Mouse (Mus musculus) left cerebral cortex, adult 18-20 months (tissue): ENCODE data around the gene Rab37. TPM values are rescaled to one million over a fixed set of nuclear protein-coding genes. Genes with fewer than 3 reads are reported as not detected.

ENCODE experiments used
- DNase-seq, 2 experiments: peaks; one replicate each; pipeline ENCODE4 v3.0.0; 2021 to 2022; ENCODE audit warnings: low spot score in 2 of 2, mixed read lengths in 1 of 2
- total RNA-seq, 2 experiments: library from RNA; stranded (reverse); gene quantifications; 2 replicates each; pipeline ENCODE4 v1.2.3; 2021

The Rab37 gene
- total RNA-seq, 2 experiments from 2014 or later = 3.3 to 3.8 TPM

DNA sequence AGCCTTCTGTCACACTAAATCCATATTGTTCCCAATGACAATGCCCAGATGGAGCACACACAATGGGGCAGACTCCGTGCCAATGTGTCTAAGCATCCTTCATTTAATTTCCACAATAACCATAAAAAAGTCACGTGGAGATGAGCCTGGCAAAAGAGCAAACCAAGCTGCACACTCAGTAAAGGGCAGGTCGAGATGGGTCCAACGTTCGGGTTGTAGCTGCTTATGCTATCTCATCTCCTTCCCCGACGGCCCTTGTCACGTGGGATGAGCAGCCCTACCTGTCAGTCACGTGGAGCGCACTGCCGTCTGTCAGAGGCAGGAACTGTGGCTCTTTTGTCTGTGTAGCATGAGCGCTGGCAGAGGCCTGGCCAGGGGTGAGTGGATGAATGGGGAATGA, 6.6 kb upstream of the Rab37 start:
- no peak for DNase-seq

DNA sequence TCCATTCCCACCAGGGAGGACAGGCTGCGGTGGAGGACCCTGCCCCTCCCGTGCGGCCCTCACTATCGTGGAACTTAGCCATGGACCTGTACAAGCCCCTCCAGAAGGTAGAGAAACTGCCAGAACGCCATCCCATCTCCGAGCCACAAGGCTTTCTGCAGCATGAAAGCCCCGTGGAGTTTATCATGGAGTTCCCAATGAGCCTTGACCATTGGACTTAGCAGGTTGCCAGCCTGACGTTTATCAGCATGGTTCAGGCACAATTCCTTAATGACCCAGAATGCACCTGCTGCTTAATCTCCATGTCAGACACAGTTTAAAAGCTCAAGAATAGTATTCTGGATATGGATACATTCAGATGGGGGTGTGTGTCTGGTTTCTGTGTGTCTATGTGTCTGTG, 6.2 kb upstream of the Rab37 start:
- DNase-seq = no peak

DNA sequence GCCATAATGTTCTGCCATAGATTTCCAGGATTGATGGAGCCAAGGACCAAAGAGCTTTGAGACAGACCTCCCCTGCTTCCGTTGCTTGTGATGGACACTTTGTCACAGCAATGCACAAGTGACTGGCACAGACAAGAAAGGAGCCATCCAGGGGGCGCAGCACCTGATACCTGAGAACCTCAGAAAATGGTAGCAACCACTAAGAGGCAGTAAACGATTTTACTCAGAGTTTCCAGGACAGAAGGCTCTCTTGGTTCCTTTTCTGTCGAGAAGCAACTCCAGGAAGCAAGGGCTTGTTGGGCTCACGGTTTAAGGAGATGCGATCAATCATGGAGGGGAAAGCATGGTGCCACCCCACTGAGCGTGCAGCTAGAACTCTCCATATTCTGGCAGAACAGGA, 5.0 kb upstream of the Rab37 start:
- DNase-seq = no peak

DNA sequence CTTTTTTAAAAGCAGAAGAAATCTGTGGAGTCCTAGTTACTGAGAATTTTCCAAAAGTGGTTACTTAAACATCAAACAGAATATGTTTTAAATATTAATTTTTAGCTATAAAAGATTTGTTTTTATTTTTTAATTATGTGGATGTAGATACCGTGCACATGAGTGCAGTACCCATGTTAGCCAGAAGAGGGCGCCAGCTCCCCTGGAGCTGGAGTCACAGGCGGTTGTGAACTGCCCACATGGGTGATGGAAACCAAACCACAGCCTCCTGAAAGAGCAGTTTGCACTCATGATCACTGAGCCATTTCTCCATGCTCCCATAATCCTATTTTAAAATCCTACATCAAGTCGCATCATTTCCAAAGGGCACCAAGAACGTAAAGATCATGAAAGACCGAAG, 1.4 kb upstream of the Rab37 start:
- no peak for DNase-seq

DNA sequence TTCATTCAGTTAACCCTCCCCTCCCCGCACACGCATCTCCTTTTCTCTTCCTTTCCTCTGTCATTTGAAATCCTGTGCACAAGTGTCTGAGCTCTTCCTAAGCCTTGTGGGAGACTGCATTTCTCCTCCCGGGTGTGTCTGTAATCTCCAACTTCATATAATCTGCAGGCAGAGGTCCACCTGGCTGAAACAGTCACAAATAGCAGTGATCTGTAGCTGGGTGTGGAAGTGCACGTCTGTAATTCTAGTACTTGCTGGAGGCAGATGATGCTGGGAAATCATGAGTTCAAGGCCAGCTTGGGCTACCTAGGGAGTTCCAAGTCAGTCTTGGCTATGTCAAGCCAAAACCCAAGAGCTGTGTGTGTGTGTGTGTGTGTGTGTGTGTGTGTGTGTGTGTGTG, 909 bp downstream of the Rab37 start:
- DNase-seq = no peak

DNA sequence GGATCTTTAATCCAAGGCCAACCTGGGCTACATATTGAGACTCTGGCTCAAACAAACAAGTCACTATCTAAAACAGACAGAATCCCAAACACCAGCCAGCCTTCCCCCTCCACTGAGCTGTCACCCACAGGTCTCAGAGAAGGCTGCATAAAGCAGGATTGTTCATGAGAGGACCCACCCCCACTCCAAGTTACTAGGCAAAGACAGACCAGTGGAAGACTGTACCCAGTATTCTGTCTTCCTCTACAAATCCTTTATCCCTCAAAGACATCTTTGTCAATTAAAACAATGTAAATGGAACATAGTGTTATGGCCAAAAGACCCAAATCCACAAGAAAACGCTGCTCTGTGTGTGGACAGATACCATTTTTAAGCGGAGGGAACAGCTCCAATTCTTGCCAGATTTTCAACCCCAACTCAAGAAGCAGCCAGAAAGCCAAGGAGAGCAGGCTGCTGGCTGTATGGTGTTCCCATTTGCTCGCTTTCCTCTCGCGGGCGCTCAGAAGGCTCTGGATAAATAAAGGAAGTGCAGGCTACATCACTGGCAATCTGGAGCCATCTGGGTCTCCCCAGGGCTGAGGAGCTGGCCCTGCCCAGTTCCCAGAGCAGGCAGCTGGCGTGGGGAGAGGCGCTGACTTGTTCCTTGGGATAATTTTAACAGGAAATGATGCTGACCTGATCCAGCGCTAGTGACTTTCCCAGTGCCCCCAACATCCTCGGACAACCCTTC, 7.1 kb downstream of the Rab37 start:
- DNase-seq = peak in 1 of 2 experiments; percentile 5

DNA sequence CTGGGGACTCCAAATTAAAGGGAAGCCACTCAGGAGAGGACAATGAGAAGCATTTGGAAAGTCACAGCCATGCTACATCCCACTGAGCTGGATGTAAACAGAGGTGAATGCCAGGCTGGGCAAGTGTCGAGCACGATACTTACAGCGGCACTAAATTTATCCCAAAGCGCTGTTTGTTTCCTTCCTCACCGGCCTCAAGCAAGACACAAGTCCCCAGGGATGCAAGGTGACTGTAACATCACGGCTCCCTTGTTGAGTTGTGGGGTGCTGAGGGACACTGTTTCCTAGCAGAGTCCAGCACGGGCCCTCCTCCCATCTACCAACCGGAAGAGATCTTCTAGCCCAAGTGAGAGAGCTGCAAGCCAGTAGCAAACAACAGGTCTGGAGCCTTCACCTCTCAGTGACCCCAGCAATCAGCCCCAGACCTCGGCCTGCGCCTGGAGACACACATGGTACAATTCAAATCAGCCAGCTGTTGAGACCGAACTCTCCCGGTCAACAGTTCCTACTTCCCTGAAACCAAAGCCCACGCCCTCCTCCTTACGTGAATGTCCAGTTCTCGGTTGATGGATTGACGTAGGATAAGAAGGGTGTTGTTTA, 8.1 kb downstream of the Rab37 start:
- DNase-seq = no peak

DNA sequence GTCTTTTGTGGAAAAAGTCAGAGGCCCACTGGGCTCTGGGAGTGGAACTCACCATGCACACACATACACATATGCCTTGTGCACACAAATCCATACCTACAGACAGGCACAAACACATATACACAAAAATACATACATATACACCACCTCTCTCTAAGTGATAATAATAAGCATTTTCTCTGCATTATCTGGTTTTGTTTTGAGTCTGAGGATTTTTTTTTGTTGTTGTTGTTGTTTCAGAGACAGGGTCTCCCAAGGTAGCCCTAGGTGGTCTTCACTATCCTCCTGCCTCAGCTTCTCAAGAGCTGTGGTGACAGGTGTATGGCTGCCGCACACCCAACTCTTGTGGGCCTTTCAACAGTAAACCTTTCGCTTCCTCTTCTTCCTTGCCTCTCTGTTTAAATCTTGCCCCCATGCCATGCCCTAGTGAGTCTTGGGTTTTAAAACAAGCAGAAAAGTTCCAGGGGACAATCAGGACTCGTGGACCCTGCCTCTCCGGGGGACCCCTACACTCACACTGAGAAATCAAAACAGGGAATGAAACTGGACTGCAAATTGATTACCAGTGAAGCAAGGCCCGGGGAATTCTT, 8.9 kb downstream of the Rab37 start:
- no peak for DNase-seq

DNA sequence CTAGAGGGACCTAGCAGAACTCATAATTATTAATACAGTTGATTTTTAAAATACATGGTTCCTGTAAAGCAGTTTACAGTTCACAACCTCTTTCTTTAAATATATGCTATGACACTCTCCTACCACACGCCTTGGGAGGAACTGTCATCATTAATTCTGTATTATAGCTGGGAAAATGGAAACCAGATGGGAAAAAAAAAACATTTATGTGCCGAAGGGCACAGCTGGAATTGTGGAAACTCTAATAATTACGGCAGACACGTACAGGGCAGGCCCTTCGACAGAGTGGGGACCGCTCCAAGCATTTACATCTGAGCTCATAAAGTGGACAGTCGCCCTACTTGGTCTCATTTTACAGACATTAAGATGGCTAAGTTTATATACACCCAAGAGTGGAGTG, 9.5 kb downstream of the Rab37 start:
- no peak for DNase-seq

DNA sequence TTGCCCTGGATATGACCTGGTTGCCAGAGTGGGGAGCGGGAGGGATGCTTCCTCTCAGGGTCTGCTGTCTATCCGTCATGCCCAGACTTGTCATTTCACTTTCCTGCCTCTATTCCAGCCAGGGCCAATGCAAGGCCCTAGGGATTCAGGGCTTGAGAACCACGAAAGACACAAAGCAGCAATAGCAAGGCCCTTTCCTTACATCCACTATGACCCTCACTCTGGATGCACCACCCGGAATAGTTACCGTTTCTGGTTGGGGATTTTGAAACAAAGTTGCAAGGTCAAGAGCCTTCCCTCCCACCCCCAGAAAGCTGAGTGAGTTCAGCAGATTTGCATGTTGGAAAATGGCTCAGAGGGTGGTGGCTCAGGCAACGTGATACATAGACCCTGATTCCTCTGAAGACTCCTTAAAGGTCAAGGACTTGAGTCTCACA, 10.4 kb downstream of the Rab37 start:
- DNase-seq = no peak

DNA sequence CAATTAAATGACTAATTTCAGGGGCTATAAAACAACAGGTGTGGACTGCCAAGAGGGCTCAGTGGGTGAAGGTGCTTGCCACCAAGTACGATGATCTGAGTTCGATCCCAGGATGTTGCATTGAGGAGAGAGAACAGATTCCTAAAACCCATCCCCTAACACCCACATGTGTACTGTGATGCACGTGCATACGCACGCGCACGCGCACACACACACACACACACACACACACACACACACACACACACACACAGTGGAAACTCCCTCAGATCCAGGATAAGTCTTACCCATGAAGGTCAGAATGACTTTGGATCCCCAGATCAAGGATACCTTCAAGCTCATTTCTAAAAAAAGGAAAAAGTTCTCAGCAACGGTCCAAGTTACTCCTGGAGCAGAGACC, 10.9 kb downstream of the Rab37 start:
- no peak for DNase-seq

DNA sequence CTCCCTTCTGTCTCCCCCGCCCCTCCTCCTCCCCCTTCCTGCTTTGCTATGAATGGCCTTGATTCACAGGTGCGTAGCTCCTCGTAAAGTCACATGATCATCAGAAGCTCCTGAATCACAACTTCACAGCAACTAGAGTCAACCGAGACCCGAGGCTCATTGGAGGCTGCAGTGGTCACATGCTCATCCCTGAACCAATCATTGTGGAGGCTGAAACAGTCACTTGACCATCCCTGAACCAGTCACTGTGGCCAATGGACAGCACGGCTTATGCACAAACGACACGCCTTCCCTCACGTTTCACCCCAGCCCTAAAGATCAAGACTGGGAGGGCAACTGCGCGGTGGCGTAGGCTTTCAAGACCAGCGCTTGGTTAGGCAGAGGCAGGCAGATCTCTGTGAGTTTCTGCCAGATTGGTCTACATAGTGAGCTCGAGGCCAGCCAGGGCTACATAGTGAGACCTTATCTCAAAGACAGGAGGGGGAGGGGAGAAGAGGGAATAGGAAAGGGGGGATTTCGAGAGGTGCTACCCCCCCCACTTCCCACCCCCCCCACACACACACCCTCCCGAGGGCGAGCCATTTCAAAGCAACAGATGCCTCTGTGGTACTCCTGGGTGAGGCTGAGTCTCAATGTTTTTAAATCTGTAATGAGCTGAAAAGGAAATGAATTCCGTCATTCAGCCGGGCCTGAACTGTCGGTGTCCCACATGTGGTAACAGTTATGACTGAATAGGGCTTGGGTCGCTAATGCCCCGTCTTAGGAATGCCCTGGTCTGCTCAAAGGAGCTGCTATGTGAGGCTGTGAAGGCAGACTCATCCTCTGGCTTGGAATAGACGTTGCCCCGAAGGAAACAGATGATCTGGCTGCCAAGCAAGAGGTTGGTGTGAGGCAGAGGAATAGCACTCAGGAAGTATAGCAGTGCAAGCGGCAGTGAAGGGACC, 12.5 kb downstream of the Rab37 start:
- DNase-seq = no peak

DNA sequence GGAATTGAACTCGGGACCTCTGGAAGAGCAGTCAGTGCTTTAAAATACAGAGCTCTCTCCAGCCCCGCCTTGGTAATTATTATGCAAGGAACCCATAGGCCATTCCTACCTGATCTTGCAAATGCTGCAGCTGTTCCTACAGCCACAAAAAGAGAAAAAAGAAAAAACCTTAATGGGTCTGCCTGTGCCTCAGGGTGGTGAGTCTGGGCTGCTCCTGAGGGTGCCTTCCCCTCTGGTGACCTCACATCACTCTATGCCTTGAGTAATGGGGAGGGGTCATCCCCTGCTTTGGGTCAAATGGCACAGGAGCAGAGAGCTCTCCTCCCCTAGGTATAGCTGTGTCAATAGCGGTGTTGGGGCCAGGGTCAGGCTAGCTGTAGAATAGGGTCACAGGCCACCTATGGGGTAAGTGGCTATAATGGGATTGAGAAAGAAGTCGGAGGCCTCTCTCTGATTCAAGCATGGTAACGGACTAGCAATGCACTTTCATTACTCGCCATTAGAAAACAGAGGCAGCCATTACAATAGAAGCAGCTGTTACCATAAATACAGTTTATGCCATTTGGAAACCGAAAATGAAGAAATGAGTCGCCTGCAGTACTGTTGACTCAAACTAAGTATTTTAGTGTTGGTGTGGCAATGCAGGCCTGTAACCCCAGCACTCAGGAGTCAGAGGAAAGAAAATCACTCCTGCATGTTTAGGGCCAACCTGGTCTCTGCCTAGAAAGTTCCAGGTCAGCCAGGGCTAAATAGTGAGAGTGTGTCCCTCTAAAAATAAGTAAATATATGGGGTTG, 13.7 kb downstream of the Rab37 start:
- no peak for DNase-seq

DNA sequence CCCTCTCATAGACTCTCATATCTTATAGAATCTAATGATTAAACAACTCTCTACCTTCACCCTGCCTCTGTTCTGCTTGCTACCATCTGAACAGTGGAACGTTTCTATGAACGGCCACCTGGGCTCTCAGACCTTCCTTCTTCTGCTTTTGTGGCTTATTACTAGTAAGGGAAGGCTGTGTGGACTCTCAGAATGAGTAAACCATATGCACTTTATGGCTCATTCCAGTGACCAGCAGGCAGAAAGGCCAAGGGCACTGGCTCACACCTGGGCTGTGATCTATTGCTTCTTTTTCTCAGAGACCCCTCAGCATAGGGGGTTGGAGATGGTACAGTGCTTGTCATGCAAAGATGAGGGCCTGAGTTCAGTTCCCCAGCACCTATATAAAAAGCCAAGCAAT, 15.4 kb downstream of the Rab37 start:
- DNase-seq = no peak

DNA sequence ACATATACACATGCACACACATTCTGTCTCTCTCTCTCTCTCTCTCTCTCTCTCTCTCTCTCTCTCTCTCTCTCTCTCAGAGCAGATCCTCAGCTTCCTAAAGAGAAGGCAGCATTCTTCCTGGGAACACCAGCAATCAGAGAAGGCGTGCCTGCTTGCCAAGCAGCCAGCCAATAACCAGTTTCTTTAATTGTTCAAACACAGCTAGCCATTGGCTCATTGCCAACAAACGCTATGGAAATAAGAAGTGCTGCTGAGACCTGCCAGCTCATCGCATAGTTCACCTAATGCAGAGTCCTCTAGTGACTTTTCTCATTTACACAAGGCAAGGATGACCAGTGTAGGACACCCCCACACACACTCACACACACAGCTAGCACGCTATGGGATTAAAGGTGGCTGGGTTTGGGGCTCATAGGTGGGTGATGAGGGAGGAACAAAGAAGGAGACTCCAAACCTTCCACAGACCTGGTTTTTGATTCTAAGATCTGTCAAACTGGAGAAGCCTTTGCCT, 16.2 kb downstream of the Rab37 start:
- no peak for DNase-seq

DNA sequence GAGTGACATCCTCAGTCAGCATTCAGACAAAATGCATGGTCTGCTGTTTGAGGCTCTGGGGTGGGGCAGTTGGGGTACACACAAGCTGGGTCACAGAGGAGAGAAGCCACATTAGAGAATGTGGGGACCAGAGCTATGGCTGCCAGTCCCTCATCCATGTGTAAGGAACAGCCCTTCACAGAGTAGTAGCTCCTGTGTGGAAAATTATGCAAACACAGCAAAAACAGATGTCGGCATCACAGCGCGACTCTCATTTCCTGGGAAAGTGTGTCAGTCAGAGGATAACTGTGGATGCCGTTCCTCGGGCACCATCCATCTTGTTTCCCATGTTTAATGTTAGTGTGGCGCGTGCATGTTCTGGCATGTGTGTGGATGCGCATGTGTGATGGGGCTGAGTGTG, 16.9 kb downstream of the Rab37 start:
- no peak for DNase-seq

DNA sequence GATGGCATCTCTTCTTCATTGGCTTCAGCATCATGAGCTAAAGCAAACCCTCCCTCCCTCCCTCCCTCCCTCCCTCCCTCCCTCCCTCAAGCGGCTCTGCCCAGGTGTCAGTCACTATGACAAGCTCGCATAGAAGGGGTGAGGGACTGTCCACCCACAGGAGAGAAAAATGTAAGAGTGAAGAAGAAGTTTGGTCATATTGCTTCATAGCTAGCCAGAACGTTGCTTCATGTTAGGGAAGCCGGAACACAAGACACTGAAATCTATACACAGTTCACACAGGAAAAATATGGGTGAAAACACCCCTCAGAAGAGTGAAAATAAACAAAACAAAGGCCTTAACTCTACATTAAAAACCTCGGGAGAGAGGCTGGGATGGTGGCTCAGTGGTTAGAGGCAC, 19.0 kb downstream of the Rab37 start:
- DNase-seq = no peak

DNA sequence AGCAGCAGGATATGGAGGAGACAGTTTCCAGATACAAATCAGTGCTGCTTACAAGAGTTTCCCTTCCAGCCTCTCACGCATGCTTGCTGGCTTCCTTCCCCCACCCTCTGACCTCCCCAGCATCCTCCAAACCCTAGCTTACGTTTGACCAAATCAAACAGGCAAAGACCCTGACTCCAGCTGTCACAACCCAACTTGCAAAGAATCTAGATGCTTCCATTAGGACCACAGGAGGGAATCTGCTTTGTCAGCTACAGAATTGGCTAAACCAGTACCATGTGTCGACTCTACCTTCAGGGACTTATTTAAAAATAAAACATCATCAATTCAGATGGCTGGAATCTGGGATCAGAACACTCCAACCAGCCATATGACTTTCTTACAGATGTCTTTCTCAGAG, 21.0 kb downstream of the Rab37 start:
- DNase-seq = no peak

DNA sequence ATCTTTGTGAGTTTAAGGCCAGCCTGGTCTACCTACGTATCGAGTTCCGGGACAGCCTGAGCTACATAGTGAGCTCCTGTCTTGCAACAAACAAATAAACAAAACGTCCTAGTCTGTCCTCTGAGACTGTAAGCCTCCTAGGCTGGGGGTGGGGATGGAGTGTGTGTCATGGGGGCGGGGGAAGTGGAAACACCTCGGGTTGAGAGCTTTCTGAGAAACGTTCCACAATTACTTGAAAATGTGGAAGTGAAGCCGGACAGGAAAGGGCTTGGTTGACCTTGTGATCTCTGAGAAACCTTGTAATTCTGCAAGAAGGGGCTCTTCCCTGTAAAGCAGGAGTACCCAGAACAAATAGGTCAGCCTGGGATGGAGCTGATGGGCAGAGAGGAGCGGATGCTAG, 28.2 kb downstream of the Rab37 start:
- DNase-seq = no peak

DNA sequence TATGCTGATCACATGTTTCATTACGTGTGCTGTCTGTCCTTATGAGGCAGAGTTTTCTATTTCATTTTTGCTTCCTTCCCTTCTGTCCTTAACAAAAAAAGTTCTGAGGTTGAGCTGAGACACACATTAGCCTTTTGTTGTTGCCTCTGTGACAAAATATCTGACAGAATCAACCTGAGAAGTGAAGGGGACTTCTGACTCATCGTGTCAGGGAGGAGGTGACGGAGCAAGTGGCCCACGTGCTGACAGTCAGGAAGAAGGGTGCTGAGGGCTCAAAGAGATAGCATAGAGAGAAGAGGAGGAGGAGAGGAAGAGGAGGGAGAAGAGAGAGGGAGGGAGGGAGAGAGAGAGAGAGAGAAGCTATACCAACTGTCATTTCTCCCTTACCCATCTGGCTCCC, 37.3 kb downstream of the Rab37 start:
- DNase-seq = no peak
